Mouse (Mus musculus) adrenal gland (tissue): Measurements from ENCODE around the gene Sphk2.
"Not testable (repeated sequence)": the region's sequence is repeated elsewhere in the genome, so short reads cannot be mapped to it uniquely, and the experiment has no call there.

Experiments used
- intact Hi-C: fragments of 180-260 bp; cut with DNase I; formaldehyde crosslinking; loops from one replicate; pipeline ENCODE4 v1.15.1; 2025

Gene Sphk2

GRCm38 (mm10) chr7:45697894-45698293 lies 19.9 kb downstream of the Sphk2 start:
- intact Hi-C loops = no loop called here

GRCm38 (mm10) chr7:45695098-45695497 lies 22.7 kb downstream of the Sphk2 start:
- intact Hi-C loops = no loop called here

- intact Hi-C loops = no loop called here
Measured at GRCm38 (mm10) chr7:45693921-45694591, 23.7 kb downstream of the Sphk2 start, which contains the start of gene Sec1. Sec1 (minus strand) TSS chr7:45694402.

GRCm38 (mm10) chr7:45692364-45692763 lies 25.4 kb downstream of the Sphk2 start:
- intact Hi-C loops = no loop called here

- intact Hi-C loops = no loop called here
Measured at GRCm38 (mm10) chr7:45689800-45690199, 28.0 kb downstream of the Sphk2 start.

- intact Hi-C loops = no loop called here
Measured at GRCm38 (mm10) chr7:45689099-45689498, 28.7 kb downstream of the Sphk2 start.

GRCm38 (mm10) chr7:45686841-45687240 lies 31.0 kb downstream of the Sphk2 start:
- intact Hi-C loops = no loop called here

GRCm38 (mm10) chr7:45685811-45686210 lies 32.0 kb downstream of the Sphk2 start:
- intact Hi-C loops = no loop called here

GRCm38 (mm10) chr7:45683396-45684050 lies 34.3 kb downstream of the Sphk2 start, which contains the start of gene Ntn5:
Ntn5 (plus strand) TSS chr7:45684022.
- intact Hi-C loops = loop anchor here (5.0 kb wide), 2 partner anchors 41 to 91 kb away; no protein-coding TSS in a partner anchor

- intact Hi-C loops = loop anchor here (5.0 kb wide), 2 partner anchors 40 to 90 kb away; no protein-coding TSS in a partner anchor
Measured at GRCm38 (mm10) chr7:45682144-45683126, 35.4 kb downstream of the Sphk2 start.

GRCm38 (mm10) chr7:45681046-45681736 lies 36.6 kb downstream of the Sphk2 start:
- intact Hi-C loops = loop anchor here (5.0 kb wide), 2 partner anchors 39 to 89 kb away; no protein-coding TSS in a partner anchor

- intact Hi-C loops = loop anchor here (5.0 kb wide), 2 partner anchors 38 to 88 kb away; no protein-coding TSS in a partner anchor
Measured at GRCm38 (mm10) chr7:45679966-45680621, 37.7 kb downstream of the Sphk2 start.

- intact Hi-C loops = no loop called here
Measured at GRCm38 (mm10) chr7:45678513-45678912, 39.3 kb downstream of the Sphk2 start.

- intact Hi-C loops = no loop called here
Measured at GRCm38 (mm10) chr7:45677627-45678295, 40.0 kb downstream of the Sphk2 start.

GRCm38 (mm10) chr7:45668921-45669320 lies 48.9 kb downstream of the Sphk2 start:
- intact Hi-C loops = no loop called here

- intact Hi-C loops = no loop called here
Measured at GRCm38 (mm10) chr7:45667761-45668160, 50.0 kb downstream of the Sphk2 start.

GRCm38 (mm10) chr7:45666161-45666560 lies 51.6 kb downstream of the Sphk2 start, which contains the start of gene Fut2:
Fut2 (minus strand) TSS chr7:45666394.
- intact Hi-C loops = no loop called here

GRCm38 (mm10) chr7:45665303-45666138 lies 52.3 kb downstream of the Sphk2 start:
- intact Hi-C loops = no loop called here

- intact Hi-C loops = not testable (repeated sequence)
Measured at GRCm38 (mm10) chr7:45661702-45662101, 56.1 kb downstream of the Sphk2 start.
